Mouse (Mus musculus) myocyte (in vitro differentiated cells): ENCODE measurements around the gene Pcsk4.
A peak's percentile ranks its signal among the peaks of the same experiment; 100 is the strongest.

Experiments
- MAX ChIP-seq: IDR thresholded peaks from one replicate; pipeline ENCODE4 v1.6.1; 2011; ENCODE audit warnings: low read depth, mild to moderate bottlenecking, control low read depth
- MYOD1 ChIP-seq, 3 experiments: IDR thresholded peaks; one replicate each; pipeline ENCODE4 v1.6.1; 2011; ENCODE audit warnings: control low read depth in 2 of 3, low read depth in 2 of 3, mild to moderate bottlenecking in 2 of 3, moderate library complexity in 1 of 3; ENCODE audit not compliant: insufficient read length in 2 of 3, control insufficient read depth in 1 of 3
- MYOG ChIP-seq, 3 experiments: IDR thresholded peaks; one replicate each; pipeline ENCODE4 v1.6.1; 2011; ENCODE audit warnings: control low read depth in 2 of 3, low read depth in 2 of 3, mild to moderate bottlenecking in 2 of 3; ENCODE audit not compliant: insufficient read length in 2 of 3, control insufficient read depth in 1 of 3, insufficient read depth in 1 of 3
- POLR2A ChIP-seq: IDR thresholded peaks from one replicate; pipeline ENCODE4 v1.6.1; 2011; ENCODE audit warnings: low read depth, mild to moderate bottlenecking, control low read depth, moderate library complexity; ENCODE audit not compliant: insufficient read length
- TCF12 ChIP-seq: IDR thresholded peaks from one replicate; pipeline ENCODE4 v1.6.1; 2011; ENCODE audit warnings: mild to moderate bottlenecking, control low read depth; ENCODE audit not compliant: poor library complexity, insufficient read depth, severe bottlenecking
- USF1 ChIP-seq: IDR thresholded peaks from one replicate; pipeline ENCODE4 v1.6.1; 2011; ENCODE audit warnings: low read depth, mild to moderate bottlenecking, control low read depth, moderate library complexity

DNA sequence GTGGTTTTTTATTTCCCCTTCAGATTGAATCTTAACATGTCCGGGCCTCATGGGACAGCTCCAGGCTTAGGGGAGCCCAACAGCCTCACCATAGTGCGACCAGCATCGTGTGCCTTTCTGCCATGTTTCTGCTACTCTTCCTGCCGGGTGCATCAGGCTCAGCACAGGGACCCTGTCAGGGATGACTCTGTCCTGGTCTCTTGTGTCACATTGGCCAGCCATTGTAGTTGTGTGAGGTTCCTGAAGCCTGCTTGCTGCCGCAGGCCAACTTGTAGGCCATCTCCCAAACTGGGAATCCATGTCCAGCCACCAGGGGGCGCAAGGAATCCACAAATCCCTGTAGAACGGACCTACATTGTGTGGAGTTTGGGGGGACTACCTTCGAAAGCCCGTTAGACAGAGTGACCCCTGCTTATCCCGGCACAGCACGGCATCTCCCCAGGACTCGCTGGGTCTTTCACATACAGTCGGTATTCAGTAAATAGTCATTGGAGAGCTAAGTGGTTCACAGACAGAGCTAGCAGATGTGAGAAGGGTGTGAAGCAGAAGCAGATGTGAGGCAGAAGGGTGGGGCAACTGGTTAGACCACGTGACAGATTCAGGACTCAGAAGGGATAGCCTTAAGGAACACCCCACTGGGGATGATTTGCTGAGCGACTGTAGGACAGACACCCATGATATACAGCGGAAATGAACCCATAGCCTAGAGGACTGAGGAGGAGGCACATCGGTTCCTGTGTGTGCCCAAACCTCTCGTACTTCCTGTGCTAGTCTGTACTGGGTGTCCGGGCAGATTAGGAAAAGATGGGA lies 10.8 kb upstream of the Pcsk4 start:
- TF ChIP-seq MAX (no peak), POLR2A (peak; percentile 23), MYOD1 (IDR thresholded peaks at IDR 0.05; ENCODE audit: control insufficient read depth in 1 of 3, insufficient read length in 2 of 3, low read depth in 2 of 3) (no peak), USF1 (peak; percentile 92), TCF12 (no peak), MYOG (IDR thresholded peaks at IDR 0.05; ENCODE audit: control insufficient read depth in 1 of 3, insufficient read depth in 1 of 3, insufficient read length in 2 of 3, low read depth in 2 of 3) (no peak)
